Mouse (Mus musculus) kidney, adult 2 months (tissue): ENCODE data around the gene Gm11361.
A peak's percentile ranks its signal among the peaks of the same experiment; 100 is the strongest.

ENCODE experiments used
- CTCF ChIP-seq: fragments of 200-500 bp; conservative IDR thresholded peaks from 2 replicates; pipeline ENCODE4 v1.5.1; 2011; ENCODE audit warnings: low read depth, mild to moderate bottlenecking, control low read depth, low read length, moderate library complexity, mixed read lengths; ENCODE audit not compliant: insufficient read depth, insufficient read length
- POLR2A ChIP-seq: fragments of 200-500 bp; IDR thresholded peaks from one replicate; pipeline ENCODE4 v1.6.1; 2011; ENCODE audit warnings: low read depth, low read length, control low read depth

- TF ChIP-seq CTCF (0 out of 2 replicates have a peak, but pooled peaks have one; percentile 5), POLR2A (no peak)
Measured at GRCm38 (mm10) chr13:28264399-28264798, 7.1 kb downstream of the Gm11361 start.
